Mouse (Mus musculus) stomach, embryonic 14.5 days (tissue): ENCODE data around the gene Cnmd. TPM values are rescaled to one million over a fixed set of nuclear protein-coding genes. Genes with fewer than 3 reads are reported as not detected.

Experiments used
- ATAC-seq: fragments of 200-750 bp; cut with Nextera tagmentation; 2 replicates; pipeline ENCODE4 v1.8.0; 2017; ENCODE audit warnings: low read depth, moderate TSS enrichment; ENCODE audit not compliant: insufficient number of reproducible peaks, insufficient read depth, low FRiP score
- H3K27ac ChIP-seq: fragments of 300-500 bp; sonication (generic); 2 replicates; pipeline ENCODE4 v1.5.1; 2014; ENCODE audit warnings: mild to moderate bottlenecking, low read length, moderate library complexity, mixed read lengths
- H3K27me3 ChIP-seq: fragments of 300-500 bp; sonication (generic); 2 replicates; pipeline ENCODE4 v1.6.1; 2014; ENCODE audit warnings: low read length, control low read depth, mixed read lengths; ENCODE audit not compliant: control insufficient read depth, insufficient read depth
- H3K36me3 ChIP-seq: fragments of 300-500 bp; sonication (generic); 2 replicates; pipeline ENCODE4 v1.6.1; 2014; ENCODE audit warnings: mild to moderate bottlenecking, control low read depth, low read length, moderate library complexity, mixed read lengths; ENCODE audit not compliant: control insufficient read depth, insufficient read depth
- H3K4me1 ChIP-seq: fragments of 300-500 bp; sonication (generic); 2 replicates; pipeline ENCODE4 v1.6.1; 2014; ENCODE audit warnings: low read length, control low read depth, mixed read lengths; ENCODE audit not compliant: control insufficient read depth, insufficient read depth
- H3K4me2 ChIP-seq: fragments of 300-500 bp; sonication (generic); replicated peaks from 2 replicates; pipeline ENCODE4 v1.6.1; 2014; ENCODE audit warnings: low read depth, low read length, control low read depth
- H3K4me3 ChIP-seq: fragments of 300-500 bp; sonication (generic); 2 replicates; pipeline ENCODE4 v1.5.1; 2014; ENCODE audit warnings: low read depth, low read length, control low read depth
- H3K9ac ChIP-seq: fragments of 300-500 bp; sonication (generic); replicated peaks from 2 replicates; pipeline ENCODE4 v1.6.1; 2014; ENCODE audit warnings: low read depth, mild to moderate bottlenecking, control low read depth, low read length, moderate library complexity, mixed read lengths
- H3K9me3 ChIP-seq: fragments of 300-500 bp; sonication (generic); 2 replicates; pipeline ENCODE4 v1.6.1; 2016; ENCODE audit warnings: low read depth, low read length, control low read depth; ENCODE audit not compliant: control insufficient read depth
- WGBS: fragments of 180-500 bp; shearing (Covaris S2); extraction: QIAGEN DNeasy Blood & Tissue Kit; methylation state at CpG from one replicate; pipeline ENCODE4 v1.1.7; 2014; 5-methylcytosine and 5-hydroxymethylcytosine counted together
- polyA plus RNA-seq: library from polyadenylated mRNA; unstranded; fragments of >200 nt; fragmentation: Nextera tagmentation; extraction: Ambion mirVana; gene quantifications from 2 replicates; pipeline ENCODE4 v1.2.1, GENCODE M21; 2014

The Cnmd gene
- 1.3 and 2.9 TPM in 2 replicates for polyA plus RNA-seq

GRCm38 (mm10) chr14:79662001-79662400 lies at the start of gene Cnmd:
TSS of gene Cnmd (minus strand) at chr14:79662170.
- WGBS, result 62% methylated on average over 4 of the region's 4 CpGs
- H3K9ac ChIP-seq, result no peak within 1 kb of the TSS
- 0 out of 2 replicates have a peak within 1 kb of the TSS, but pooled peaks have one; percentile 10 for H3K4me3 ChIP-seq
- no peak within 1 kb of the TSS for H3K27ac ChIP-seq
- no peaks in the 10 kb centered on the region for H3K36me3 ChIP-seq
- H3K27me3 ChIP-seq, result no peaks in the 10 kb centered on the region
- 0 out of 2 replicates have a peak, but pooled peaks have one; percentile 14 for ATAC-seq
- peak within 1 kb of the TSS; percentile 48 for H3K4me2 ChIP-seq
- no peaks in the 10 kb centered on the region for H3K4me1 ChIP-seq
- no peaks in the 10 kb centered on the region for H3K9me3 ChIP-seq

- Histone ChIP-seq H3K9ac (no peak overlapping the region), H3K4me2 (no peak overlapping the region), H3K4me3 (no peak overlapping the region), H3K9me3 (no peaks in the 10 kb centered on the region), H3K27me3 (no peaks in the 10 kb centered on the region), H3K4me1 (no peaks in the 10 kb centered on the region), H3K27ac (no peak overlapping the region), H3K36me3 (no peaks in the 10 kb centered on the region)
- WGBS, result 94% methylated on average over 4 of the region's 4 CpGs
- no peak for ATAC-seq
Observed at GRCm38 (mm10) chr14:79711301-79711700, 49.3 kb upstream of the Cnmd start.

GRCm38 (mm10) chr14:79703523-79704172 lies 41.7 kb upstream of the Cnmd start:
- no peaks in the 10 kb centered on the region for H3K4me1 ChIP-seq
- no peak overlapping the region for H3K27ac ChIP-seq
- no peak overlapping the region for H3K4me3 ChIP-seq
- H3K9me3 ChIP-seq, result no peaks in the 10 kb centered on the region
- no peak overlapping the region for H3K9ac ChIP-seq
- no peaks in the 10 kb centered on the region for H3K36me3 ChIP-seq
- H3K27me3 ChIP-seq, result no peaks in the 10 kb centered on the region
- WGBS, result 64% methylated on average over 22 of the region's 22 CpGs
- no peak for ATAC-seq
- no peak overlapping the region for H3K4me2 ChIP-seq

GRCm38 (mm10) chr14:79701606-79702005 lies 39.6 kb upstream of the Cnmd start:
- no peak overlapping the region for H3K4me3 ChIP-seq
- H3K9me3 ChIP-seq, result no peaks in the 10 kb centered on the region
- ATAC-seq, result no peak
- no peaks in the 10 kb centered on the region for H3K4me1 ChIP-seq
- no peak overlapping the region for H3K4me2 ChIP-seq
- no peak overlapping the region for H3K27ac ChIP-seq
- 39% methylated on average over 5 of the region's 5 CpGs for WGBS
- no peaks in the 10 kb centered on the region for H3K27me3 ChIP-seq
- H3K9ac ChIP-seq, result no peak overlapping the region
- H3K36me3 ChIP-seq, result no peaks in the 10 kb centered on the region

- WGBS, result 40% methylated on average over 7 of the region's 7 CpGs
Observed at GRCm38 (mm10) chr14:79701054-79701453, 39.1 kb upstream of the Cnmd start.

GRCm38 (mm10) chr14:79699381-79699780 lies 37.4 kb upstream of the Cnmd start:
- 58% methylated on average over 6 of the region's 6 CpGs for WGBS

More at GRCm38 (mm10) chr14:79701054-79701453, 39.1 kb upstream of the Cnmd start:
- H3K9me3 ChIP-seq, result no peaks in the 10 kb centered on the region
- H3K4me2 ChIP-seq, result no peak overlapping the region
- no peak overlapping the region for H3K27ac ChIP-seq
- H3K9ac ChIP-seq, result no peak overlapping the region
- H3K27me3 ChIP-seq, result no peaks in the 10 kb centered on the region
- ATAC-seq, result no peak
- H3K36me3 ChIP-seq, result no peaks in the 10 kb centered on the region
- no peaks in the 10 kb centered on the region for H3K4me1 ChIP-seq
- no peak overlapping the region for H3K4me3 ChIP-seq

GRCm38 (mm10) chr14:79690068-79690844 lies 28.3 kb upstream of the Cnmd start:
- 94% methylated on average over 7 of the region's 7 CpGs for WGBS
- Histone ChIP-seq H3K4me2 (no peak overlapping the region), H3K27me3 (no peaks in the 10 kb centered on the region), H3K9ac (no peak overlapping the region), H3K9me3 (no peaks in the 10 kb centered on the region), H3K27ac (no peak overlapping the region), H3K4me3 (no peak overlapping the region), H3K36me3 (no peaks in the 10 kb centered on the region), H3K4me1 (no peaks in the 10 kb centered on the region)
- no peak for ATAC-seq

More at GRCm38 (mm10) chr14:79699381-79699780, 37.4 kb upstream of the Cnmd start:
- no peak overlapping the region for H3K4me2 ChIP-seq
- H3K9me3 ChIP-seq, result no peaks in the 10 kb centered on the region
- no peak overlapping the region for H3K9ac ChIP-seq
- no peaks in the 10 kb centered on the region for H3K27me3 ChIP-seq
- no peaks in the 10 kb centered on the region for H3K4me1 ChIP-seq
- no peak overlapping the region for H3K4me3 ChIP-seq
- H3K27ac ChIP-seq, result no peak overlapping the region
- no peaks in the 10 kb centered on the region for H3K36me3 ChIP-seq
- no peak for ATAC-seq

- Histone ChIP-seq H3K4me1 (no peaks in the 10 kb centered on the region), H3K36me3 (no peaks in the 10 kb centered on the region), H3K4me2 (no peak overlapping the region), H3K27ac (no peak overlapping the region), H3K9ac (no peak overlapping the region), H3K4me3 (no peak overlapping the region), H3K9me3 (no peaks in the 10 kb centered on the region), H3K27me3 (no peaks in the 10 kb centered on the region)
- WGBS, result 52% methylated on average over 5 of the region's 5 CpGs
- ATAC-seq, result no peak
Observed at GRCm38 (mm10) chr14:79680652-79681051, 18.7 kb upstream of the Cnmd start.
